In the genomic region with DNA sequence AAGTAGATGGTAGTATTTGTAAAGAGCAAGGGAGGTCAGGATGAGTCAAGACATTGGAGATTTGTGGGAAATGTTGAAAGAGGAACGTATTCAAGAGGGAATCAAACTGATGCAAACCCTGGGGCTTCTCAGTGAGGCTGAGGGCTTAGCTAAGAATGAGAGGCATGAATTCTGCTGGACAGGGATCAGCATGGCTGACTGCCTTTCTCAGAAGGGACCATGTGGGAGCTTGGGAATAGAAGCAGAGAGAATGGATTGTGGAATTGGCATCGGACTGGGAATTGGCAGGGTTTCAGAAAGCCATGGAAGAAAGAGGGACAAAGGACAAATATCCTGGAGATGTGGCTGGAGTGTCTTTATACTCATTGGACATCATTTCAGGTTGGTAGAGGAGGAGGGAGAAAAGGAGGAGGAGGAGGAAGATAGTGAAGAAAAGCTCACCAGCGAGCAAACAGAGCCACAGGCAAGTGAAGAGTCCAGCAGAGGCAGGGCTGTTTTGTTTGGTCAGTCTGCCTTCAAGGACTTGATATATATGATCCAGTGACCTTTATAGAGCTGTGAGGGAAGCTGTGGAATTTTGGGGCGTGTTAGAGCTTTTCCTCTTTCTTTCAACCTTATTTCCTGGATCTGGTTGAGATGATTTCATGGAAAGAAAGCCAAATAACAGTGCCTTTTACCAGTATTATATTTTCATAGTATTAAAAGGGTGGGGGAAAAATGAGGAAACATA, we compare ENCODE assay signal across 11 mouse cellular contexts. TPM values are rescaled to one million over a fixed set of nuclear protein-coding genes. Genes with fewer than 3 reads are reported as not detected.
DNase-seq lines count a peak whose midpoint lies in the region; ATAC-seq and TF ChIP-seq lines count a peak whose summit lies in the region.
"Had no signal": no experiment of that assay in that cellular context is flagged by ENCODE, and none has a peak within 500 bp of the region (broad histone marks: within the 10 kb centered on the region; RNA-seq: fewer than 3 reads in every experiment).

No protein-coding gene starts in this region.

- ATAC-seq in liver, postnatal 0 days = no peak
- peak; percentile 29; the same call in 1 of the 2 replicates for ATAC-seq in megakaryocyte progenitor cell, adult 5-6 weeks (replicated peaks; ENCODE audit: poor library complexity)
- ATAC-seq: hindbrain, postnatal 0 days had no signal

- peaks cover 5% of the 10 kb centered on the region for H3K4me1 ChIP-seq in liver, postnatal 0 days (ENCODE audit: insufficient read depth)
- H3K4me1 ChIP-seq: neural tube, embryonic 15.5 days had no signal

- no peak for TF ChIP-seq CTCF in liver, postnatal 0 days (IDR thresholded peaks at IDR 0.05; ENCODE audit: low read depth)

- 62% methylated on average over 4 of the region's 4 CpGs for WGBS in liver, postnatal 0 days (ENCODE audit: insufficient replicate concordance)

- no peak overlapping the region for H3K9ac ChIP-seq in liver, postnatal 0 days (replicated peaks)
- H3K9ac ChIP-seq: neural tube, embryonic 15.5 days had no signal

- H3K36me3 ChIP-seq in liver, postnatal 0 days (replicated peaks; ENCODE audit: insufficient read depth, low read length) = no peaks in the 10 kb centered on the region
- H3K36me3 ChIP-seq: neural tube, embryonic 15.5 days had no signal

- H3K27ac ChIP-seq in liver, postnatal 0 days (ENCODE audit: low read depth) = 0 out of 2 replicates have a peak overlapping the region, but pooled peaks have one; percentile 12
- H3K27ac ChIP-seq: hindbrain, postnatal 0 days; neural tube, embryonic 15.5 days had no signal

- no peaks in the 10 kb centered on the region for H3K27me3 ChIP-seq in liver, postnatal 0 days (ENCODE audit: insufficient read depth, low read length)
- H3K27me3 ChIP-seq: neural tube, embryonic 15.5 days had no signal

- peak; percentile 65 for DNase-seq in adrenal gland, postnatal 14 days
- DNase-seq in adrenal gland, postnatal 25 days = no peak
- DNase-seq in liver, postnatal 0 days = no peak
- no peak for DNase-seq in liver
- DNase-seq in kidney, adult 11 months = peak; percentile 51
- no peak for DNase-seq in urinary bladder, postnatal 10 days (ENCODE audit: low spot score)
- no peak for DNase-seq in MN1 (ENCODE audit: low spot score)
- DNase-seq: cerebellum, adult 11 months had no signal

- no peak for TF ChIP-seq EP300 in liver, postnatal 0 days (IDR thresholded peaks at IDR 0.05; ENCODE audit: low read depth)

- no peak overlapping the region for H3K4me3 ChIP-seq in liver, postnatal 0 days (ENCODE audit: low read depth, low read length)
- H3K4me3 ChIP-seq: neural tube, embryonic 15.5 days had no signal

- no peak overlapping the region for H3K4me2 ChIP-seq in liver, postnatal 0 days (ENCODE audit: low read depth, low read length)
- H3K4me2 ChIP-seq: neural tube, embryonic 15.5 days had no signal

- no peaks in the 10 kb centered on the region for H3K9me3 ChIP-seq in liver, postnatal 0 days (ENCODE audit: low read length)
- H3K9me3 ChIP-seq: neural tube, embryonic 15.5 days had no signal

RNA-seq across cellular contexts. Expression of a gene that starts 7.4 kb away (rescaled TPM):
- 66.1 and 68.1 TPM in 2 replicates for total RNA-seq in adrenal gland, postnatal 14 days (2021)
- total RNA-seq in adrenal gland, postnatal 25 days (2021) = 66.6 and 80.4 TPM in 2 replicates
- 2.1 and 2.2 TPM in 2 replicates for polyA plus RNA-seq in liver, postnatal 0 days (2015; fragmentation: Nextera tagmentation; extraction: Ambion mirVana)
- total RNA-seq in megakaryocyte progenitor cell, adult 5-6 weeks (2015) = 7.6 and 8.5 TPM in 2 replicates
- total RNA-seq in megakaryocyte progenitor cell, adult 5-6 weeks (2017) = 9.4 and 10.9 TPM in 2 replicates

Comparison
In these comparisons a context has a peak if more than half of its experiments do, and no peak if none do; other contexts are left out.
1. DNase-seq: peak in adrenal gland, postnatal 14 days (single experiment) and kidney, adult 11 months (single experiment); none in adrenal gland, postnatal 25 days (single experiment), liver, postnatal 0 days (single experiment), liver (single experiment), urinary bladder, postnatal 10 days (single experiment) and MN1 (single experiment).